Mouse (Mus musculus) B cell, adult 2 months (primary cell): ENCODE data around the gene Fbxw2.
A peak's percentile ranks its signal among the peaks of the same experiment; 100 is the strongest.
"Not testable (repeated sequence)": the region's sequence is repeated elsewhere in the genome, so short reads cannot be mapped to it uniquely, and the experiment has no call there.

Experiments
- DNase-seq, 2 experiments: peaks; one replicate each; pipeline ENCODE4 v3.0.0; 2022

Gene Fbxw2

GRCm38 (mm10) chr2:34825827-34826459, at the start of gene Fbxw2:
Gene Fbxw2 (minus strand): TSS chr2:34826311.
- peak; percentile 92 to 93 for DNase-seq

GRCm38 (mm10) chr2:34874816-34875345, 48.8 kb upstream of the Fbxw2 start, which contains the start of gene Psmd5:
Gene Psmd5 (minus strand): TSS chr2:34874968.
- DNase-seq: no peak

- no peak for DNase-seq
Measured at GRCm38 (mm10) chr2:34874271-34874670, 48.2 kb upstream of the Fbxw2 start, which contains the start of gene Cutal. Gene Cutal (plus strand): TSS chr2:34874396.

- DNase-seq: peak; percentile 91 to 92
Measured at GRCm38 (mm10) chr2:34870520-34871474, 44.7 kb upstream of the Fbxw2 start.

GRCm38 (mm10) chr2:34869680-34870079, 43.6 kb upstream of the Fbxw2 start:
- DNase-seq: no peak

- DNase-seq: no peak
Measured at GRCm38 (mm10) chr2:34857728-34858127, 31.6 kb upstream of the Fbxw2 start.

- DNase-seq: no peak
Measured at GRCm38 (mm10) chr2:34855265-34855664, 29.2 kb upstream of the Fbxw2 start.

- no peak for DNase-seq
Measured at GRCm38 (mm10) chr2:34847702-34848101, 21.6 kb upstream of the Fbxw2 start.

GRCm38 (mm10) chr2:34843211-34843939, 17.3 kb upstream of the Fbxw2 start:
- no peak for DNase-seq

- no peak for DNase-seq
Measured at GRCm38 (mm10) chr2:34841706-34842105, 15.6 kb upstream of the Fbxw2 start.

- DNase-seq: peak; percentile 25 to 31
Measured at GRCm38 (mm10) chr2:34840143-34840542, 14.0 kb upstream of the Fbxw2 start.

GRCm38 (mm10) chr2:34835669-34836068, 9.6 kb upstream of the Fbxw2 start:
- no peak for DNase-seq

GRCm38 (mm10) chr2:34833624-34834023, 7.5 kb upstream of the Fbxw2 start:
- DNase-seq: no peak

- DNase-seq: not testable (repeated sequence)
Measured at GRCm38 (mm10) chr2:34832766-34833457, 6.8 kb upstream of the Fbxw2 start, which contains the start of gene Gm34653. Gene Gm34653 (plus strand): TSS chr2:34833007.

- not testable (repeated sequence) for DNase-seq
Measured at GRCm38 (mm10) chr2:34830066-34830465, 4.0 kb upstream of the Fbxw2 start.

- no peak for DNase-seq
Measured at GRCm38 (mm10) chr2:34828026-34828425, 1.9 kb upstream of the Fbxw2 start.

- no peak for DNase-seq
Measured at GRCm38 (mm10) chr2:34827591-34827990, 1.5 kb upstream of the Fbxw2 start.

- DNase-seq: no peak
Measured at GRCm38 (mm10) chr2:34826460-34827231, 535 bp upstream of the Fbxw2 start.

- no peak for DNase-seq
Measured at GRCm38 (mm10) chr2:34818492-34818891, 7.6 kb downstream of the Fbxw2 start.

GRCm38 (mm10) chr2:34815893-34816292, 10.2 kb downstream of the Fbxw2 start:
- DNase-seq: not testable (repeated sequence)

GRCm38 (mm10) chr2:34812706-34813105, 13.4 kb downstream of the Fbxw2 start:
- no peak for DNase-seq
